Mouse (Mus musculus) urinary bladder, postnatal 14 days (tissue): Measurements from ENCODE around the gene Cux1.

ENCODE experiments used
- DNase-seq: peaks from one replicate; pipeline ENCODE4 v3.0.0; 2021; ENCODE audit warnings: low spot score

Gene Cux1

DNA sequence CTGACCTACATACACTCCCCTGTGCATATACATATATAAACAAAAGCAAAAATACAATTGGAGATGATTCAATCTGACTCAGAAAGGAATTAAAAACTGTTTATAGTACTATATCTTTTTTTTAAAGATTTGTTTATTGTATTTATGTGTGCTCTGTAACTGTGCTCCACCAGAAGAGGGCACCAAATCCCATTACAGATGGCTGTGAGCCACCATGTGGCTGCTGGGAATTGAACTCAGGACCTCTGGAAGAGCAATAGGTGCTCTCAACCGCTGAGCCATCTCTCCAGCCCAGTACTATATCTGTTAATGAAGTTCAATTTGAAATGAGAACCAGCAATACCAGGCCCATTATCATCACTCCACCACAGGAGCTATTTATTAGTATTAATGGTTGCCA, 187.9 kb downstream of the Cux1 start:
- DNase-seq = no peak

DNA sequence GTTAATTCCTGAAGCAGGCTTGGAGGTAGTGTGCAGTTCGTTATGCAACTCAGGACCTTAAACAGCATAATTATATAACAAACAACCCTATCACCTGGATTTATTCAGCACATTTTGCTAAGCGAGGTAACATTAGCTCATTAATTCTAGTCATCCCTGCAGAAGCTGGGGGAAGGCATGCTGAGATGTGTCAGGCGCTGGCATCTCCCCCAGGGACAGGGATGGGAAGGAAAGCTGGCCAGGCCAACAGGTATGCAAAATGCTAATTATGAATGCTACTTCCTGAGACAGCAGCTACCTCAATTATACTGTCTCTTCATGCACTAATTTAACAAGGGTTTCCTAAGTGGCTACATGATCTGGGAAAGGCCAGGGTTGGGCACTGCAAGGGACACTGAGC, 190.2 kb downstream of the Cux1 start:
- DNase-seq = no peak

DNA sequence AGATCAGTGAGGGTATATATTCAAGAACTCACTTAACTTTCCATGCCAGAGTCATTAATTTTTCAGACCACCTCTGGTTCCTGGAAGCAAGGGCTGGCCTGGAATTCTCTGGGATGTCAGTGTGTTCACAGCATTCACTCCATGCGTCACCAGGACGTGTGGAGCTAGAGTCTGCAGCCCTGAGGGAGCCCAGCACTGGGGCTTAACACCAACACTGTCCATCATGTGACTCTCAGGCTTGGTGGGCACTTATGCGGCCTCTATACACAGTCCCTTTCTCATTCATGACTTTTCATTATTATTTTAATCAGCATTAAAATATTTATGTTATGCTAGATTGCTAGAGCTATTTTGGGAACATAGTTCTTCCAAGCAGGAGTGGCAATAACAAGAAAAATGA, 191.9 kb downstream of the Cux1 start:
- DNase-seq = no peak

DNA sequence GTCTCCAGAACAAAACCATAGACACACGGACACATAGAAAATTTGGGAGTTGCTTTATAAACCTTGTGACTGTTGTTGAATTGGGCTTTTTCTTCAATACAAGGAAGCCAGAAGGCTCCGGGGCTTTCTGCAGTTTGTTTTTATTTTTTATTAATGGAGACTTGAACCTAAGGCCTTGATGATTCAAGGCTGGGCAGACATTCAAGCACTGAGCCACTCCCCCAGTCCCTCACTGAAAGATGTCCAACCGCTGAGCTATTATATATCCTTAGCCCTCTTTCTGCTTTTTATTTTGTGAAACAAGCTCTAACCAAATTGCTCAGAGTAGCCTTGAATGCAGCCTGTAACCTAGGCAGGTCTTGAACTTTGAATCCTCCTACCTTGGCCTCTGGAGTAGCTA, 195.0 kb downstream of the Cux1 start:
- DNase-seq = peak; percentile 17

DNA sequence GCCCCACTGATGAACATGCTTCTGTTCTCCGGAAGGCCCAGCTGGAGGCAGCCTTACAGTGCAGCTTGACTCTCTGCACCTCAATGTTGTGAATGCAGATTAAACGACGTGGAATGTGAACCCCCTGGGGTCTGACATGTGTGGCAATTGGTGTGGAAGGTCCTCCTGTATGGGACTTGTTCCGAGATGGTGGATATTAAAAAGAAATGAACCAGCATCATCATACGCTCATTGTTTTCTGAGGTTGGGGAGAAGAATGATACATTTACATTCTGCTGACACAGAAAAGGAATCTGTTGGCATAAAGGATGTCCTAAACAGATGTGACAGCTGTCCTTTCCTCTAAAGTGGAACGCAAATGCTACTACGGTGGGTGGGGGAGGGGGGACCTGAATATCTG, 203.9 kb downstream of the Cux1 start:
- DNase-seq = no peak

DNA sequence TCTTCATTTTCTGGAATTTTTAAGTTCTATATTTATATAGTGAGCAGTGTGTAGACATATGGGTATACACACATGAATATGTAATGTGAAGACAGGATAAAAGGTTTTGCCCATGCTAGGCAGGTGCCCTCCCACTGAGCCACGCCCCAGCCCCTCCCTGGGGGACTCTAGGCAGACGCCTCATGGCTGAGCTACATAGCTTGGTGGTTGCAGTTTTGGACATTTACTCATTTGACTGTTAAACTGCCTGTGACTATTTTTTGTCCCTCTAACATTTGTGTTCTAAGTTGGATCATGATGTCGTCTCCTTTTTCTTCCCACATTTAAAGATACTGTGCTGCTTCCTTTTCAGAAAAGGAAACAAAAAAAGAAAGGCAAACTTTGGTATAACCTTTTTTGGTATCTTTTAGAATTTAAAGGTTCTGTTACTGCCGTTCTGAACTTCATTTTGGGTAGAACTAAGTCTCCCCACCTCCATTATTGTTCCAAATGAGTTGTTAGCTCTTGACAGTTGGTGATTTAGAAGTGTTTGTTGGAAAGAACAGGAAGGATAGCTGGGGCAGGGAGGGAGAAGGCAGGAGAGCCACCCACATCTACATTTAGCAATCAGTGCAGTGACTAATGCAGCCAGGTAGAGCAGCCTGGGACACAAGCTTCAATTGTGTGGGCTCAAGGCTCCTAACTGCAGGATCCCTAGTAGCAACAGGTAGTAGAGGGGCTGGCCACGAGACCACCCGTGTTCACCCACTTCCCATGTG, 204.6 kb downstream of the Cux1 start:
- no peak for DNase-seq

DNA sequence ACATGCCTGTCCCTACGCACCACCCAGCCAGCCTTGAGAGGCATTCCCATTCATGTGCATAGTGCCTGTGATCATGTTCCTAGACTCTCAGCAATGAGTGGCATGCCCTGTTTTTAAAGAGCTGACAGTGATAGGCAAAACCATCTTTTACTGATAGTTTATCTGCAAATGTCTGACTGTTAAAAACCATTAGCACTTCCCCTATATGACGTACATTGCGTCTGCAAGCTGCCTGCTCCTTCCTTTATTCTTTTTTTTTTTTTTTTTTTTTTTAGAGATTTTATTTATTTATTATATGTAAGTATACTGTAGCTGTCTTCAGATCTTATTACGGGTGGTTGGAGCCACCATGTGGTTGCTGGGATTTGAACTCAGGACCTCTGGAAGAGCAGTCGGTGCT, 205.3 kb downstream of the Cux1 start:
- DNase-seq = no peak

DNA sequence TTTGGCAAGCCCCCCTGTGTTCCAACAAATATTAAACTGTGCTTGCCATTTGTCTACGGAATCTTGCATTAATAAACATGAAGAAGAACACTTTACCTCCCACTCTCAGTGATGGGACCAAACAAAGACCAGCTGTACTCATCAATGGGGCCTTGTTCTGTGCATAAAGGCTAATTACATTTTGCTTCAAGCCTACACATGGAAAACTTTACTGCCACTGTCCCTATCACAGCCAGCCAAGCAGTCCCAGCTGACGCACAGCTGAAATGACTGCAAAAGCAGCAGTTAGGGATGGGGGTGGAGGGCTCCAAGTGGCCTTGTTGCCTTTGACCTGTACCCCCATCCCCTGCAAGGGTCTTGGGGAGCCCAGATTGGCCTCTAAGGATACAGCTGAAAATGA, 210.1 kb downstream of the Cux1 start:
- DNase-seq = no peak

DNA sequence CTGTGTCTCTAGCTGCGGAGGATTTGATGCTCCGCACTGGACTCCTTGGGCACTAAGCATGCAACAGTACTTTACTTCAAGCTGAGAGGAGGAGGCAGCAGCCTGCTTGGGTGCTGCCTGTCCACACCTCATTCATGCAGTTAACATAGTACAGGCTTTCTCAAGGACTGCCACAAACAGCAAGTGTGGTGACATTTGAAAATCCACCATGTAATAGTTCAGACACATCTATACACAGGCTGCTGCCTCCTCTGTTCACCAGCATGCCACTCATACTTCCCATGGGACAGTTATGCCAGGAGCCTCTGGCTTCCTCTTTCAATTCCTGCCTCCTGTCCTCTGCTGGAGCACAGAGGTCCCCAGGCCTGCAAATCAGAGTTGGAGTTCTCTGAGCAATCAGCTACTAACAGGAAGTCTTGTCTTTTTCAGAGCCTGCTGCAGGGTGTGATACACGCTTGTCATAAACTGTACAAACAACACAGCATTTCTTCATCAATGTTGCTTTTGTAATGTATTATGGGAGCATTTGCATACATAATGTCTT, 211.6 kb downstream of the Cux1 start:
- DNase-seq = no peak

DNA sequence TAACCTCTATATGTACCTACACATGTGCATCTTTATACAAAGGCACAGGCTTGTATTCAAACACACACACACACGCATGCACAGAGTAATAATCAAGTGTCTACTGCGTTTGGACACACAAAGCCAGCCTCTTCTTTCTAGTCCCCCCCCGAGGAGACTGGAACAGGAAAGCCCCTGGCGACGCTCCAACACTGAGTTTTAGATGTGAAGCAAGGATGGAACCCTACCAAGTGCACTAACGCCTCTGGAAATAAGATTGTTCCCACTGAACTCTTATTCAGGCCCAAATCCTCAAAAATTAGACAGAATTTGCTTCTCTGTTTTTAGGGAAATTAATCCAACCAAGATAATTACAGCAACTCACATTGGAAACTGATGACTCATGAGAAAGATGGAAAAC, 212.6 kb downstream of the Cux1 start:
- no peak for DNase-seq

DNA sequence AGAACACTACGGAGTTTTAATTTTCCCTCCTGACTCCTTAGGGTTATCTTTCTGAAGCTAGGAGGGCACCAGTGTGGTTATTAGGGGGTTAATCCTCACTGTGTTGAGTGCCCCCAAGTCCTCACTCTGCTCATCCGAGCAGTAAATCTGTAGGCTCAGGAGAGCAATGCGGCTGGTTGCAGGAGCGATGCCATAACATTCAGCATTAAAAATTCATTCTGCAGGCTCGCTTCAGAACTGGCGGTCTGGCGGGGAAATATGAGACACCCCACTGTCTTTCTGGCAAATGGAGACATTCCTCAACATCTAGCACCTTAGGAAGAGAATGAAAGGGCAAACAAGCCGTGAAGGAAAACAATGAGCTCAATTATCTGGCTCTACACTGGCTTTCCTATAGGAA, 214.2 kb downstream of the Cux1 start:
- DNase-seq = no peak

DNA sequence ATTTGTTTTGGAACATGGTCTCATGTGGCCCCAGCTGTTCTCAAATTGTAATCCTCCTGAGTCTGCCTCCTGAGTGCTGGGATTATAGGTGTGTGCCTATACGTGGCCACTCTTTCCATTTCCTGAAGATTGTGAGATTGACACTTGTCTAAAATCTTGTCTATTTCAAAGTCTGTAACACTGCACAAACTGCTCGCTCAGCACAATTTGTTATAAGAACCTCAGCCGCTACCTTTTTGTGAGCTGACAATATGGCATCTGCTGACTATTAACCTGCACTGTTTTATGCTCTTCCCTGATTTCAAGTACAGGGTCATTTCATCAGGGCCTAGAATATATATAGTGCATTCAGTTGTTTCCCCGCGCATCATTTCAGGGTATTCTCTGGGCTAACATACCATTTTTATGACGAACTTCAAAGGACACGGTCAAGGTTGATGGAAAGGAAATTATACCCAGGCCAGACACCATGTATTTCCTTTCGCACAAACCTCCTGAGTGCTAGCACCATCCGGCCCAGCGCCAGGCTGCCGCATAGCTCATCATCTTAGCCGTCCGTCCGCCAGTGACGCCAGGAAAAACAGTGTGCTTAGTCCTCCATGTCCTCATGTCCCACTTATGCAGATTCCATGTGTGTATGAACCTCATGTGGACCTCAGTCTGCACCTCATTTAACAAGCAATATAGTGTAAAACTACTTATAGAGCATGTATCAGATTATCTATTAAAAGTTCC, 224.0 kb downstream of the Cux1 start:
- no peak for DNase-seq

DNA sequence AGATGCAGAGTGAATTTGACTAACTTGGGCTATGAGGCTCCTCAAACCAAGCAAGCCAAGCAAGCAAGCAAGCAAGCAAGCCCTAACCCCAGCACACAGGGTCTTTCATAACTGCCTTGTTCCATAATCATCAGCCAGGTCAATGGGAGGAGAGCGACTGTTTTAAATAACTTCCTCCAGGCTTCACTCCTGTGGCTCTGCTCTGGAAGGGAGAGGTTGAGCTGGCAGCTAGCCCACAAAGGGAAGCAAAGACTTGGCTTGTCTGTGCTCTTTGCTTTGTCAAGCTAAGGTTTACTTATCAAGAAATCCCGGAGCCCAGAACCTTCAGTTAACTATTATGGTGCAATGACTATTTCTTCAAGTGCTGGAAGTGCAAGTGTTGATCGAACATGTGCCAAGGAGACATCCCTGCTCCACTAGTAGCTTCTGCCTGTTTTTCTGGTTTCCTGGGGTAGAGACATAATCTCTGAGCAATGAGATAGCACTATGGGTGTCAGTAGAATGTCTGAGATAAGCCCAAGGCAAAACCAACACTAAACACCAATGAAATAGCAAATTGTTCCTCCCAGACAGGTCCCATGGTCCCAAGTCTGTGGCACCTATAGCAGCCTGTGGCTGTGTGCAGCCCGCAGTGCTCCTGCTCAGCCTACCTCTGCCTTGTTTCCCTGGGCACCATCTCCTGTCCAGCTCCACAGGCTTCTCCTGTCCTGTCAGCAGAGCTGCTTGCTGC, 230.3 kb downstream of the Cux1 start:
- DNase-seq = no peak

DNA sequence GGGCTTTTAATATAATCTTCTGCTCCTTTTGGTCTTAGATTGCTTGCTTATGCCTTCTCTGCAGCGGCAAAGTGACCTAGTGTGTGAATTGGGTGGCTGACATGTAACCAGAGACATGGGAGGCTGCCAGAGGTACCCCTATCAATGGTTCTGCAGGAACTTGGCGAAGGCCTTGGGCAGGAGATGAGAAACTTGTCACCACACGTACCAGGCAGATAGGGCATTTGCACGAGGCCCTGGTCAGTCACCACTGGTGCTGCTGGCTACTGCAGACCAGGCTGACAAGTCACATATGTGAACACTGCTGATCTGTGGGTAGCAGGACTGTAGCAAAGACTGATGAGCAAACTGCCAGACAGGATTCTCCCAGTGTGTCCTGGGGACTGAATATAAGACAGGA, 231.6 kb downstream of the Cux1 start:
- no peak for DNase-seq

DNA sequence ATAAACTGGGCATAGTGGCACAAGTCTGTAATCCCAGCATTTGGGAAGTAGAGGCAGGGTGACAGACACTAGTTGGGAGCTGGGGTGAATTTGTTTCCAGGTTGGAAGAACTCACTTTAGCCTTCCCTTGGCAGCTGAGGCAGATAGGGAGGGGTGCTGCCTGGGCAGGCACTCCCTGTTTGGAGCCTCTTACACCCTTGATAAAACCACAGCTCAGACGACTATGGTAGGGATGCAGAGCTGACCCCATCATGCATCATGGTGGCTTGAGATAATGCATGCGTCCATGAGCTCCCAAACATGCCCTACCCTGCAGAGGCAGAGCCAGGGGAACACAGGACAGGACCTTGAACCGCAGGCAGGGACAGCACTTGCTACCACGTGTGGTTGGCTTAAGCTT, 232.5 kb downstream of the Cux1 start:
- DNase-seq = no peak

DNA sequence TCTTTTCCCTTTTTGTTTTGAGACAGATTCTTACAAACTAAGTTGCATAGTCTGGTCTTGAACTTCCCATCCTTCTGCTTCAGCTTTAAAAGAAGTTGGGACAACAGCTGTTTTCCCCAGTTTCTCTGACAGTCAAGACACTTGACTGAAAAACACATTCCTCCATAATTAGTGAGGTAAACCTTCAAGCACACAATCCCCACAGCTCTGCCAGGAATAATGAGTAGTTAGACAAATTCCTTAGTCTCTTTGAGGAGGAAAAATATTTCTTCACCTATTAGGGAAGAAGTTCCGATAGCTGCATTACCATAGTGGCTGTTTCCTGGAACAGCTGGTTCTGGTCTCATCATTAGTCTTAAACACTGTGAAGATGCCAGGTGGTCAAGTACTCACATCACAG, 233.2 kb downstream of the Cux1 start:
- no peak for DNase-seq

DNA sequence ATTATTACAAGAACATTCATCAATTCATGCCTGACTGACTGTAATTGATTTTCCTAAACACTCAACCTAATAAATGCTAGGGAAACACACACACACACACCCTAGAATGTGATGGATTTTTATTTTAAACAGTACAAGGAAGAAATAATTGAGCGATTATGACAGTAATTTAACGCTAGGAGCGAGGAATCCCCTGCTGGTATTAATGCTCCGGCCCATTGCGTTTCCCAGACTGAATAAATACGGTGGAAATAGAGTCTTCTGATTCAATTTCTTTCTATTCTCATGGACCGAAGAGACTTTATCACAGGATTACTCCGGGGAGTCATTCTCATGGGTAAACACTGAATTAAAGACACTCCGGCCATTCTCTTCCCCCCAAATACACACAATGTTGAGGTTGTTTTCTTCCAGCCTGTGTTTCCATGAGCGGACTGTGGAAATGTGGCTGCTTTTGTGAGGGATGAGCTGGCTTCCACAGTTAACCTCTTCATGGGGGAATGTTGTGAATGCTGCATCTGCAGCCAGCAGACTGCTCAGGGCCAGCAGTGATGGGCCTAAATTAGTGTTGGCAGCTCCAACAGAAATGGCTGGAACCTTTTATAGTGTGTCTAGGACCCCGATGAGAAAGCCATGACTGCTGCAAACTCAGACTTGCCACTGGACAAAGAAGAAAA, 234.4 kb downstream of the Cux1 start:
- no peak for DNase-seq

DNA sequence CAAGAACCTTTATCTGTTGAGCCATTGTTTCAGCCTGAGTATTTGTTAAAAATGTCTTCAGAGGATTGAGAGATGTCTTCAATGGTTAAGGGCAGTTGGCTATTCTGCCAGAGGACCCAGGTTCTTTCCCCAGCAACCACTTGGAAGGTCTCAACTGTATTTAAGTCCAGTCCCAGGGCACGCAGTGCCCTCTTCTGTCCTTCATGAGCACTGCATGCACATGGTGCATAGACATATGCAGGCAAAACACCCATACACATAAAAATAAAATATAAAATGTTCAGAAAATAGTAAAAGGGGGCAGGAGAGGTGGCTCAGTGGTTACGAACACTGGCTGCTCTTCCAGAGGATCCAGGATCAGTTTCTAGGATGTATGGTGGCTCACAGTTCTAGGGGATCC, 239.6 kb downstream of the Cux1 start:
- DNase-seq = no peak

DNA sequence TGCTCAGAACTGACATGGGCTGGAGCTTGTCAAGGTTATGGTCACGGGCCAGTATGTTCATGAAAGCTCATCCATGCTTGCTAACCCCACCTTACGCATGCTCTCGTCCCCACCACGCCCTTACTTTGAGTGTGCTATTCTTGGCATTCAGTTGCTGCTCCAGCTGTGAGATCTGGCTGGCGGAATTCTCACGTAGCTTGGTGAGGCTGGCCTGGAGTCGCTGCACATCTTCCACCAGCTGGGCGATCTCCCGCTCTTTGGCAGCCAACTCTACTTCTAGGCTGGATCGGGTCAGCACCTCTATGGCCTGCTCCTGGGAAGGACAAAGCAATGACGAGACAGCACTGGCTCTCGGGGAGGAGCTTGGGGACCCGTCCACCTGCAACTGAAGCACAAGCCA, 240.7 kb downstream of the Cux1 start:
- peak; percentile 24 for DNase-seq

DNA sequence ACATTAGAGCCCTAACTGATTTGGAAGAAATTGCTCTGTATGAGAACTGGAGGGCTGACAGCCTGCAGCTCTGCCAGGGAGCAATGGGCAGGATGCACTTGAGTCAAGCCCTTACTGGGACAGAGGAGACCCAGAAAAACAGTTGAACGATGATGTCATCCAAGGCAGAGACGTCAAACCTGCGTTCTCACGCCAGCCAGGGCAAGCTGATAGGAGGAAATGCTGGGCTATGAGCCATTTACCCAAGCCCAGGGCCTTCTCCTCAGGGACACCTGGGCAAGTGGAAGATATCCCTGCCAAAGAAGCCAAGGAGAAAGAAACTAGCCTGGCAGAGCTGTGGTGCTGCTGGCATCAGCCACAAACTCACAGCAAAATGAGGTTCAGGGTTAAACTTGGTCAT, 242.8 kb downstream of the Cux1 start:
- no peak for DNase-seq

DNA sequence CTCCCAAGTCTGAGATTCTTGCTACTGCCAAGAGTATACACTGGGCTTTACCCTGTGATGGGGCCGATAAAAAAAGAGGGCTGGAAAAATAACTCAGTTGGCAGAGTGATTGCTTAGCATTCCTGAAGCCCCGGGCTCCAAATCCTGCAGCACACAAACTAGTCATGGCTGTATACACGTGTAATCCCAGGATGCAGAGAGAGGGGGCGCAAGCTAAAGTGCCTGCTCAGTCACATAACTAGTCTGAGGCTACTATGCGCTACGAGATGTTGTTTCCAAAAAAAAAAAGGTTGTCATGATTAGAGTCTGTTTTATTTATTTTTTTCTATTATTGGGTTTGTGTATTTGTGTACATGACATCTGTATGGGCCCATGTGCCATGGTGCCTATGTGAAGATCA, 245.9 kb downstream of the Cux1 start:
- DNase-seq = no peak

DNA sequence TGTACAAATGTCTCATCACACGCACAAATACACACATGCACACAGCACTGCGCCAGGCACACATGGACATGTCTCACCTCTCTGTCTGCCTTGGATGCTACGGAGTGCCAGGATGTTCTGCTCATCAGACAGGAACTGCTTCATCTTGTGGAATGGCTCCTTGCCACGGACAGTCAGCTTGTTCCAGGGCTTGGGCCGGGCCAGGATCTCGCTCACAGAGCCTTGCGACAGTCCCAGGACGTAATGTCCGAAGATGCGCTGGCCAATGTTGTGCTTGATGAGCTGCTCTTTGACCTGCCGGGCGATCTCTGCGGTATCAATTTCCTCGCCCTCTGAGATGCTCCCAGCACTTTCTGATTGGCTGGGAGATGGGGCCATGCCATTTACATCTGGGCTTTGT, 254.7 kb downstream of the Cux1 start:
- DNase-seq = no peak
